Mouse (Mus musculus) cortical plate, adult 2 months (tissue): ENCODE results near the gene C1qtnf2. TPM values are rescaled to one million over a fixed set of nuclear protein-coding genes. Genes with fewer than 3 reads are reported as not detected.

Experiments used
- H3K27ac ChIP-seq: fragments of 200-500 bp; 2 replicates; pipeline ENCODE4 v1.5.1; 2012; ENCODE audit warnings: low read length, control low read depth, inconsistent platforms; ENCODE audit not compliant: insufficient read depth
- H3K4me1 ChIP-seq: fragments of 200-500 bp; 2 replicates; pipeline ENCODE4 v1.6.1; 2011; ENCODE audit warnings: low read length; ENCODE audit not compliant: control insufficient read depth, insufficient read depth
- H3K4me3 ChIP-seq: fragments of 200-500 bp; 2 replicates; pipeline ENCODE4 v1.5.1; 2011; ENCODE audit warnings: mild to moderate bottlenecking, low read length, control low read depth; ENCODE audit not compliant: insufficient read depth
- CTCF ChIP-seq: fragments of 200-500 bp; IDR thresholded peaks from 2 replicates; pipeline ENCODE4 v1.5.1; 2011; ENCODE audit warnings: mild to moderate bottlenecking, control low read depth, low read length; ENCODE audit not compliant: insufficient read depth; ENCODE audit errors: extremely low read depth
- POLR2A ChIP-seq: fragments of 200-500 bp; IDR thresholded peaks from 2 replicates; pipeline ENCODE4 v1.6.1; 2011; ENCODE audit warnings: mild to moderate bottlenecking, low read length, control low read depth; ENCODE audit not compliant: insufficient read depth; ENCODE audit errors: extremely low read depth
- polyA plus RNA-seq: library from polyadenylated mRNA; depleted of rRNA; stranded (reverse); fragments of >200 nt; gene quantifications from 2 replicates; pipeline ENCODE4 v1.2.3, GENCODE M21; 2012

The C1qtnf2 gene
- polyA plus RNA-seq, 1 experiment = 3.7 TPM

DNA sequence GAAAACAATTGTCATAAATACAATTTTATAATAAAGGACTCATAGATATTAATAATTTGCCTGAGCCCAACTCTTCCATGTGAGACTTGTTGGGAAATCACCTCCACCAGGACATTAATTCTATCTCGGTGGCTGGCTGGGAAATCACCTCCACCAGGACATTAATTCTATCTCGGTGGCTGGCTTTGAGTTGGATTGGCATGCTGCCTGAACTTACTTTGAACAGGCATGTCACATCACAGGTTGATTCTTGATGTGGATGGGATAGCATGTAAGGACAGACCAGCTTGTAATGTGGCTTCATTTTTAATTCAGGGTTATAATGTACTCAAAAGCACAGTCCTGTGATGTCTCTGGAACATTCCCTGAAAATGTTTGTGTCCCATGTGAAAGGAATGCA lies 24.2 kb upstream of the C1qtnf2 start:
- no peak overlapping the region for H3K27ac ChIP-seq

DNA sequence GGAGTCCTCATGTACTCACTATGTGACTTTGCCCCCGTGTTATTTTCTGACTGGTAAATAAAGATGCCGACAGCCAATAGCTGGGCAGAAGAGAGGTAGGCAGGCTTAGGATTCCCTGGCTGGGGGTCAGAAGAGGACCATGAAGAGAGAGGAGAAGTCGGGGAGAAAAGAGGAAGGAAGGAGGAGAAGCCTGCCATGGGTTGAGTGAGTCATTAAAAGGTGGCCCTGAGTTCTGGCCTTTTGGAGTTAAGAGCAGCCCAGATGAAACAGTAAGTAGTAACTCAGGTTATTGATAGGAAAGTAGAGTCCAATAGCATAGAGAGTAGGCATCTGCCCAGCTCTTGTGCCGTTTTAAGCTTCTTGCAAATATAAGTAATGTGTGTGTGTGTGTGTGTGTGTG lies 22.8 kb upstream of the C1qtnf2 start:
- no peaks in the 10 kb centered on the region for H3K4me1 ChIP-seq
- no peak overlapping the region for H3K27ac ChIP-seq
- H3K4me3 ChIP-seq = no peak overlapping the region
- no peak for TF ChIP-seq POLR2A

More for the DNA sequence above, 24.2 kb upstream of the C1qtnf2 start:
- TF ChIP-seq POLR2A = no peak
- TF ChIP-seq CTCF = no peak
- Histone ChIP-seq H3K4me3 (no peak overlapping the region), H3K4me1 (no peaks in the 10 kb centered on the region)

DNA sequence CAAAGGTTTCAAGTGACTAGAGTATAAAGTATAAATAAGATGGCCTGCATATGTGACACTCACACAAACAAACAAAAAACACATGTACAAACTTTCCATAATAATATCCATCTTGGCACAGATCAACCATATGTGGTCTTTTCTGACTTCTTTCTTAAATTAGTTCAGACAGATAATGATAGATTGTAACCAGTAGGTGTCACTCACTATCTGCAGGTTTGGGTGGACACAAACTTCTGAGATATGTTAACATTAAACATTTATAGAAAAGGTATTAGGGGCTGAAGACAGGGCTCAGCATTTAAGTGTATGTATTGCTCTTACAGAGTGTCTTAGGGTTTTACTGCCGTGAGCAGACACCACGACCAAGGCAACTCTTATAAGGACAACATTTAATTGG lies 21.8 kb upstream of the C1qtnf2 start:
- no peaks in the 10 kb centered on the region for H3K4me1 ChIP-seq
- no peak overlapping the region for H3K27ac ChIP-seq
- no peak overlapping the region for H3K4me3 ChIP-seq
- TF ChIP-seq CTCF = no peak
- TF ChIP-seq POLR2A = no peak

DNA sequence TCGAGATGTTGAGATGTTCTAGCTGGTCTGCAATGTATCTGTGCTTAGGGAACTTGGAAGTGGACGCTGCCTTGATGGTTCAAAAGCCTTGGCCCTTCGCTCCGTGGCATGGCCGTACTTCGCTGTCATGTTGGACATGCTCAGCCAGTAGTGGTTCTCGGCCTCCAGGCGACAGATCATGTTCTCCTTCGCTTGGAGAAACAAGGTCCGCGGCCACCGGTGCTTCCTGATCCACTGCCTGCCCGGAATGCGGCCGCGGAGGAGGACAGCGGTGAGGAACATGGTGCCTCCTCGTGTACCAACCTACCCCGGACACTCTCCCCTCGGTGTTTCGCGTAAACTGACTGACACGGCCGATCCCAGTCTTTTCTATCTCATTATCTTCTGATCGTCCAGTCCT lies 10.9 kb upstream of the C1qtnf2 start:
- Histone ChIP-seq H3K4me1 (no peaks in the 10 kb centered on the region), H3K27ac (no peak overlapping the region), H3K4me3 (no peak overlapping the region)
- TF ChIP-seq CTCF (no peak), POLR2A (no peak)

DNA sequence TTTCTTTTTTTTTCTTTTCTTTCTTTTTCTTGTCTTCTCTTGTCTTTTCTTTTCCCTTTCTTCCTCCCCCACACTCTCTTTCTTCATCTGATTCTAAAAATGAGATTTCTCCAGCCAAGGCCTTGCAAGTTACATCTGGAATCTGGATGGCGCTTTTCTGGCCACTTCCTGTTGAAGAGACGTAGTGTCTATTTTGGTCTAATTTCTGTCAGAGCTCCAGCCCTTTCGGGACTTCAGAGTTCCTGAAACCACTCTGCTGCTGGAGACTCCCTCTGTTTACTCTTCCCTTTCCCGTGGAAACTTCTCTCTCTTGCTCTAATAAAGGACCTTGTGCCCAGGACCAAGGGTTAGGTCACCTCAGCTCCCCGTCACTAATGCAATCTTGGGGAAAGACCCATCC lies 4.0 kb upstream of the C1qtnf2 start:
- Histone ChIP-seq H3K27ac (no peak overlapping the region), H3K4me1 (no peaks in the 10 kb centered on the region), H3K4me3 (no peak overlapping the region)
- TF ChIP-seq CTCF = no peak
- TF ChIP-seq POLR2A = no peak

DNA sequence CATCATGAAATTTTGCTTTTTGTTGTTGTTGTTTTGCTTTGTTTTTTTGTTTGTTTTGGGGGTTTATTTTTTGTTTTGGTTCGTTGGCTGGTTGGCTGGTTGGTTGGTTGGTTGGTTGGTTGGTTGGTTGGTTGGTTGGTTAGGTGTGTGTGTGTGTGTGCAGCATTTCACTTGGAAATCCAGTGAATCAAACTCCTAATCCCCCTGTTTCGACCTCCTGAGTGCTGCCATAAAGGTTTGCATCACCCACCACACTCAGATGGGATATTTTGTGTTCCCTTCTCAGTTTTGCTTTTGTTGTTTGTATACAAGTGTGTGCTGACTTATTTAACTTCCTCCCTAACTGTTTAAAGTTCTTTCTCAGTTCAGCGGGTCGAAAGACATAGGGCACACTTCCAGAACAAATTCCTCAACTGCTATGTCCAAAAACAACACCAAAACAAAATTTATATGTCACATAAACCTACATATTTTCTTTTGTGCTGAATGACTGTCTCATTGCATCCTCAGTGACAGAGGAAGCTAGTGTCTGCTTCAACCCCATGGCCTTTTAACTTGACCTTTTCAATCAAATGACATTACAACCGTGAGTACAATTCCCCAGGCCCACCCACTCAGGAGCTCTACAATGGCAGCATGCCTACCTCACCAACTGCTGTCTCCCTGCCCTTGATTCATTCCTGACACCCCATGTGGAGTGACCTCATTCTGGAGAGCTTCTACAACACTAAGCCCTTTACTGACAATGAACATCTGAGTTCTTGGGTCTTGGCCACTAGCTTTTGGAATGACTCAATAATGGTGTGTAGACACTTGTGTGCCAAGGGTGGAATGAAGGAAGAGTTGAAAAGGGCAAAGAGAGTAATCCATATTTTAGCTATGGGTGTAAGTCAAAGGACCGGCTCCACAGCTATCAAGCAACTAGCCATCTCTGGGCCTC lies 2.9 kb upstream of the C1qtnf2 start:
- Histone ChIP-seq H3K27ac (no peak overlapping the region), H3K4me3 (no peak overlapping the region), H3K4me1 (no peaks in the 10 kb centered on the region)
- TF ChIP-seq CTCF = no peak
- no peak for TF ChIP-seq POLR2A

DNA sequence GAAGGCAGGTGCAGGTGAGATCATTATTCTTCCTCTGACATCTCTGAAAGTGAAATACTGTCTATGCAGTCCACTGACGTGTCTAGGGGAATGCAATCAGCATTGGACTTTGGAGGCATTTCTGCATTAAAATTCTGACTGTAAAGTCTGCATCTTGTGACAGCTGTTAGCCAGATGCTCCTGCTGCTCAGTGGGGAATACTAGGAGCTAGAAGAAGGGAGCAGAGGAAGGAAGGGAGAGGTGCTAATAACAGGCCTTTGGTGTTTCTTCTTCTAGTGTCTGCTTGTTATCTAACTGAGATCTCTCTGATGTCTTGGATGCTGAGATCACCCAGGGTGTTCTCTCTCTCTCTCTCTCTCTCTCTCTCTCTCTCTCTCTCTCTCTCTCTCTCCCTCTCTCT lies 961 bp upstream of the C1qtnf2 start:
- no peaks in the 10 kb centered on the region for H3K4me1 ChIP-seq
- no peak overlapping the region for H3K4me3 ChIP-seq
- no peak overlapping the region for H3K27ac ChIP-seq
- TF ChIP-seq CTCF (no peak), POLR2A (no peak)

DNA sequence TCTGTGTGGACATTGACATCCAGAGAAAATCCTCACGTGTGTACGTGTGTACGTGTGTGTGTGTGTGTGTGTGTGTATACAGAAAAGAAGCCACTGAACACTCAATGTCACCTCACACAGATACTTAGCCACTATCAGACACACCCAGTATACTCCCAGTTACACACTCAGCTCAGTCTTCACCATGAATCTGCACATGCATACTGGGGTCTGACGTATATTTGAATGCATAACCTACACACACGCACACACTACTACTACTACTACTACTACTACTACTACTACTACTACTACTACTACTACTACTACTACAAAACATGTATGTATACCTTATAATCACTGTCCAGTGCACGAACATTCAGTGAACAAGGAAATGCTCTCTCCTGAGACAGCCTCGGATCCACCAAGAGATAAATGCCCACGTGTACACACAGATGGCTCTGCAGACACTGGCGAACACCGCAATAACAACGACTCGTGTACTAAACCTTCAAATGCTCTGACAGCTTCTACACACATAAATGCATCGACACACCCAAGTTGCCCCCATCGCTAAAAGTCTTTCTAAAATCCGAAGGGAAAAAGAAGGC lies 346 bp upstream of the C1qtnf2 start:
- H3K4me3 ChIP-seq = peak overlapping the region; percentile 26; the same call in 1 of the 2 replicates
- TF ChIP-seq CTCF = no peak
- TF ChIP-seq POLR2A = no peak

DNA sequence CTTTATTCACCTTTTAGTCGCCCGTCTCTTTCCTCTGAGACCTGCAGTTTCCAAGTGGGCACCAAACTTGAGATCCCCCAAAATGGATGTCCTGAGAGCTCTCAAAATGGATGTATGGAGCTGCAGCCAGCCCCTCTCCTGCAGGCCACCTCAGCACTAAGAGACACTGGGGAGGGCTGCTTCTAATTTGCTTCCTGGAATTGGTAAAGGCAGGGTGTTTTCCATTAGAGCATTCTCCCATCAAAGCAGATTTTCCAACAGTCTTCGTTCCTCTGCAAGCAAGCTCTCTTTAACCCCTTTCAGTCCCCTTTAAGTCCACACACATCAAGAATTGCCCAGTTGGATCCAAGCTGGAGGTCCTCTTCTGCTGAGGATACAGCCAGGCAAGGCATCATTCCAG lies 5.3 kb downstream of the C1qtnf2 start:
- TF ChIP-seq CTCF (no peak), POLR2A (no peak)
- no peak overlapping the region for H3K27ac ChIP-seq
- no peak overlapping the region for H3K4me3 ChIP-seq
- H3K4me1 ChIP-seq = no peaks in the 10 kb centered on the region

More for the DNA sequence above, 346 bp upstream of the C1qtnf2 start:
- no peaks in the 10 kb centered on the region for H3K4me1 ChIP-seq
- no peak overlapping the region for H3K27ac ChIP-seq

DNA sequence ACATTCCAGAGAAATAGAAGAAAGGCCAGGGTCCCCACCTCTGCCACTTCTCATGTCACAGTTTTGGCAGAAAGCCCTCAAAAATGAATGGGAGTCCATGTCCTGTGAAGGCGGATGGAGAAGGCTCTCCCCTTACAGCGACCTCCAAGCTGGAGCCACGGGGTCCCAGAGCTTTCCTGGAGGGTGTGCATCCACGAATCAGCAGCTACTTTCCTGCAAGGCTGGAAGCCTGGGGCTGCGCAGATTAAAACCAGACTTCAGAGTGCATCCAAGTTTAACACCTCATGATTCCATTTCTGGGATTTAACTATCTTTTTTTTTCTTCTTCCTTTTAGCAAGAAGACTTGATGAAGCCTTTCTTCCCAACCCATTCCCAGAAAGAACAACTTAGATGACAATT lies 6.5 kb downstream of the C1qtnf2 start:
- H3K4me1 ChIP-seq = no peaks in the 10 kb centered on the region
- no peak overlapping the region for H3K4me3 ChIP-seq
- H3K27ac ChIP-seq = no peak overlapping the region
- TF ChIP-seq POLR2A (no peak), CTCF (no peak)
